Comparison of ENCODE assay signal across 9 mouse cellular contexts in genomic region chr1:91056416-91056815, GRCm38 (mm10). TPM values are rescaled to one million over a fixed set of nuclear protein-coding genes. Genes with fewer than 3 reads are reported as not detected.
DNase-seq lines count a peak whose midpoint lies in the region; ATAC-seq lines count a peak whose summit lies in the region.
"Had no signal": no experiment of that assay in that cellular context is flagged by ENCODE, and none has a peak within 500 bp of the region (broad histone marks: within the 10 kb centered on the region; RNA-seq: fewer than 3 reads in every experiment).

No protein-coding gene starts in this region.

- peak; percentile 90 for DNase-seq in heart, adult 11 months
- no peak for DNase-seq in heart, postnatal 36 days
- DNase-seq in A20 (ENCODE audit: low read depth, low spot score) = peak; percentile 23
- no peak for DNase-seq in cerebellum, adult 11-12 months
- no peak for DNase-seq in embryo, embryonic 11 days

- H3K27ac ChIP-seq in macrophage = peak overlapping the region; percentile 87
- no peak overlapping the region for H3K27ac ChIP-seq in hindbrain, embryonic 12.5 days

- peaks cover 88% of the 10 kb centered on the region for H3K79me2 ChIP-seq in macrophage (ENCODE audit: inconsistent target)

- peak; percentile 48 for ATAC-seq in granulocyte monocyte progenitor cell, adult 5-6 weeks (replicated peaks; ENCODE audit: poor library complexity, severe bottlenecking)
- no peak for ATAC-seq in hindbrain, embryonic 12.5 days (ENCODE audit: low FRiP score)

- WGBS in macrophage (ENCODE audit: missing documents) = 22% methylated on average over 8 of the region's 8 CpGs
- 90% methylated on average over 8 of the region's 8 CpGs for whole genome bisulfite sequencing in hindbrain, embryonic 12.5 days

- H3K27me3 ChIP-seq in hindbrain, embryonic 12.5 days = peaks cover 25% of the 10 kb centered on the region

- no peak overlapping the region for H3K4me2 ChIP-seq in hindbrain, embryonic 12.5 days (replicated peaks)
- H3K4me2 ChIP-seq: midbrain, embryonic 11.5 days had no signal

- no peaks in the 10 kb centered on the region for H3K36me3 ChIP-seq in macrophage (ENCODE audit: inconsistent target)
- no peaks in the 10 kb centered on the region for H3K36me3 ChIP-seq in hindbrain, embryonic 12.5 days

- intact Hi-C loops in heart, postnatal 36 days (cut with DNase I) = no loop called here

- H3K4me3 ChIP-seq in macrophage (ENCODE audit: inconsistent target) = no peak overlapping the region; the same call in 1 of the 2 replicates
- H3K4me3 ChIP-seq in hindbrain, embryonic 12.5 days = no peak overlapping the region

- no peak overlapping the region for H3K9ac ChIP-seq in hindbrain, embryonic 12.5 days

- peaks cover 26% of the 10 kb centered on the region for H3K4me1 ChIP-seq in hindbrain, embryonic 12.5 days

- no peaks in the 10 kb centered on the region for H3K9me3 ChIP-seq in hindbrain, embryonic 12.5 days (replicated peaks)

RNA-seq across cellular contexts. Expression of gene Lrrfip1, which starts 57.9 kb away (rescaled TPM):
- 10 to 100 TPM; 69.1 to 80.9 TPM for total RNA-seq in heart, postnatal 36 days (2021)
- 61.3 and 114 TPM in 2 replicates for total RNA-seq in granulocyte monocyte progenitor cell, adult 5-6 weeks (2014; fragmentation: Nextera tagmentation)
- total RNA-seq in granulocyte monocyte progenitor cell, adult 5-6 weeks (2017) = 121 and 131 TPM in 2 replicates
- 1,000 to 10,000 TPM in 1 of 26 experiments, 100 to 1,000 TPM in 24, 10 to 100 TPM in 1; 83.2 to 1,087 (median 200) TPM for total RNA-seq in macrophage (2018; cell fraction: chromatin; rRNA removed)
- 100 to 1,000 TPM in 5 of 26 experiments, 10 to 100 TPM in 21; 53.9 to 309 (median 75.0) TPM for total RNA-seq in macrophage (2018; cell fraction: cytosol; rRNA removed)
- 100 to 1,000 TPM in 19 of 26 experiments, 10 to 100 TPM in 7; 79.7 to 456 (median 123) TPM for total RNA-seq in macrophage (2018; cell fraction: nucleus; rRNA removed)
- 58.8 to 94.9 TPM (median 88.9 TPM) in 3 replicates for polyA plus RNA-seq in macrophage (2018)
- 26.0 and 32.0 TPM in 2 replicates for polyA plus RNA-seq in hindbrain, embryonic 12.5 days (2016; fragmentation: Nextera tagmentation; extraction: Ambion mirVana)

Comparison
In these comparisons a context has a peak if more than half of its experiments do, and no peak if none do; other contexts are left out.
1. DNase-seq: peak in heart, adult 11 months (single experiment) and A20 (single experiment); none in heart, postnatal 36 days (0 of 2), cerebellum, adult 11-12 months (single experiment) and embryo, embryonic 11 days (single experiment).